Mouse (Mus musculus) hematopoietic stem cell, adult 5-6 weeks (primary cell): ENCODE measurements at regions not wholly inside any gene's neighbourhood (a gene's known extent, or its start where the extent isn't known, plus 50 kb on each side); places are given as distances from the start of the nearest gene placed in this dataset.

Experiments
- ATAC-seq, 2 experiments: fragments of 125-278 bp in 1 of 2; replicated peaks in 1 of 2; 2 replicates each; pipeline ENCODE4 v1.8.0; 2016 to 2017; ENCODE audit warnings: inconsistent platforms in 2 of 2, mild to moderate bottlenecking in 2 of 2, moderate number of reproducible peaks in 2 of 2, low read depth in 1 of 2, moderate TSS enrichment in 1 of 2; ENCODE audit not compliant: low FRiP score in 2 of 2, poor library complexity in 2 of 2, severe bottlenecking in 2 of 2, insufficient read depth in 1 of 2, low TSS enrichment in 1 of 2

GRCm38 (mm10) chr12:27283964-27284363 lies 58.4 kb downstream of the Sox11 start:
- no peak for ATAC-seq

- ATAC-seq: no peak
Measured at GRCm38 (mm10) chr12:27261965-27262364, 80.4 kb downstream of the Sox11 start.

GRCm38 (mm10) chr12:27254125-27254524 lies 88.2 kb downstream of the Sox11 start:
- ATAC-seq: no peak

GRCm38 (mm10) chr12:27251521-27251920 lies 90.9 kb downstream of the Sox11 start:
- ATAC-seq: no peak

GRCm38 (mm10) chr12:27248545-27248855 lies 93.9 kb downstream of the Sox11 start:
- ATAC-seq: no peak

- ATAC-seq: no peak
Measured at GRCm38 (mm10) chr12:27247756-27248544, 94.4 kb downstream of the Sox11 start.

- ATAC-seq: no peak
Measured at GRCm38 (mm10) chr12:27235748-27236147, 106.6 kb downstream of the Sox11 start.

- ATAC-seq: no peak
Measured at GRCm38 (mm10) chr12:27221541-27221940, 120.8 kb downstream of the Sox11 start.

- no peak for ATAC-seq
Measured at GRCm38 (mm10) chr12:27201191-27201590, 141.2 kb downstream of the Sox11 start.

- ATAC-seq: no peak
Measured at GRCm38 (mm10) chr12:27194001-27194400, 148.4 kb downstream of the Sox11 start.

GRCm38 (mm10) chr12:27191916-27192315 lies 150.5 kb downstream of the Sox11 start:
- no peak for ATAC-seq

GRCm38 (mm10) chr12:27187480-27187879 lies 154.9 kb downstream of the Sox11 start:
- no peak for ATAC-seq

GRCm38 (mm10) chr12:27182397-27183375 lies 159.7 kb downstream of the Sox11 start:
- no peak for ATAC-seq

GRCm38 (mm10) chr12:27173561-27173960 lies 168.8 kb downstream of the Sox11 start:
- no peak for ATAC-seq

GRCm38 (mm10) chr12:27173151-27173550 lies 169.2 kb downstream of the Sox11 start:
- ATAC-seq: no peak

- ATAC-seq: no peak
Measured at GRCm38 (mm10) chr12:27171595-27171994, 170.8 kb downstream of the Sox11 start.

GRCm38 (mm10) chr12:27164920-27165504 lies 177.4 kb downstream of the Sox11 start:
- no peak for ATAC-seq

GRCm38 (mm10) chr12:27160063-27160686 lies 182.2 kb downstream of the Sox11 start:
- no peak for ATAC-seq
